Mouse (Mus musculus) retina, postnatal 1 day (tissue): ENCODE data around the gene Adgrd1.
"Not testable (repeated sequence)": the region's sequence is repeated elsewhere in the genome, so short reads cannot be mapped to it uniquely, and the experiment has no call there.

Experiments used
- DNase-seq: peaks from one replicate; pipeline ENCODE4 v3.0.0-alpha.2; 2012

The Adgrd1 gene

DNA sequence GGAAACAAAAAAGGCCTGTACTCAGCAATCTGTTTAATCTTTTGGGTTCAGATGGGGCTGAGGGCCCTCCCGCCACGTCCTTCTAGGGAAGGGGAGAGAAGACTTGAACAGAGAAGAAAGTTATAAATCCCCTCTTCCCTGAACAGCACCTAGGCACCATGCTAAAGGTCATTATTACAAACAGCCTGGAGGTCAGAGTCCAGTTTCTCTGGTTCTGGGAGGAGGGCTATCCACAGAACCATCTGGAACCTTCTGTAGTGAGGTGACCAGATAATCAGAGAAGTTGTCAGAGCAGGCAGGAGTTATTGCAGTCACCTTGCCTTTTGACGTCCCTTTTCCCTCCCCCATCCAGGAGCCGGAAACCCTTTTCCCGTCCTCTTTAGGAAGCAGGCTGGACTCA is 2.3 kb upstream of the Adgrd1 start:
- DNase-seq = no peak

DNA sequence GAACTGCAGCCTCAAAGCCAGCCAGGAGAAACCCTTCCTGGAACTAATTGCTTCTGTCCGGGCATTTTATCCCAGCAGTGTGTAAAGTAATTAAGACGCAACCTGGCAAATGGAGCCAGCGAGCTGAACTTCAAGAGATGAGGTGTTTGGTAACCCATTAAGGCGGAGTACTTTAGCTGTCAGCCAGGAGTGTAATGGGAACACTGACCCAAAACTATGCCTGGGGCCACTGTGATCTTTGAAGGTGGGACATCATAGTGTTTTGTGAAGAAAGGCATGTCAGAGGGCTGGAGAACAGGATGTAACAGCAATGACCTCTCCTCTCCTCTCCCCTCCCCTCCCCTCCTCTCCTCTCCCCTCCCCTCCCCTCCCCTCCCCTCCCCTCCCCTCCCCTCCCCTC is 7.5 kb downstream of the Adgrd1 start:
- DNase-seq = no peak

DNA sequence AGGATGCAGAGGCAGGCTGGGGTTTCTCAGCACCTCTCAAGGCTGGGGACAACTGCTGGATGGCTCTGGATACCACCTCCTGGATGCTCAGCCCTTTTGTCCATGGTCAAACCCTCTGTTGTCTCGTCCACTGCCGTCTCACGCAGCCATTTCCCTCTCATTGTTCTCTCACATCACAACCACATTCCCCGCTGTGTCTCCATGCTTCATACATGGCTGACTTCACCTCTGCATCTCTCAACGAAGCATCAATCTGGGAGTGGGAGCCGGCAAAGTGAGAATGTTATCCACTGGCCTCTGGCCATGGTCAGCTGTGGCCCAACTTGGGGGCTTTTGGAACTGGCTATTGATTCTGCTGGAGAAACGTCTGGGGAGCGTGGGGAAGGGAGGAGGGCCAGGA is 15.2 kb downstream of the Adgrd1 start:
- DNase-seq = no peak

DNA sequence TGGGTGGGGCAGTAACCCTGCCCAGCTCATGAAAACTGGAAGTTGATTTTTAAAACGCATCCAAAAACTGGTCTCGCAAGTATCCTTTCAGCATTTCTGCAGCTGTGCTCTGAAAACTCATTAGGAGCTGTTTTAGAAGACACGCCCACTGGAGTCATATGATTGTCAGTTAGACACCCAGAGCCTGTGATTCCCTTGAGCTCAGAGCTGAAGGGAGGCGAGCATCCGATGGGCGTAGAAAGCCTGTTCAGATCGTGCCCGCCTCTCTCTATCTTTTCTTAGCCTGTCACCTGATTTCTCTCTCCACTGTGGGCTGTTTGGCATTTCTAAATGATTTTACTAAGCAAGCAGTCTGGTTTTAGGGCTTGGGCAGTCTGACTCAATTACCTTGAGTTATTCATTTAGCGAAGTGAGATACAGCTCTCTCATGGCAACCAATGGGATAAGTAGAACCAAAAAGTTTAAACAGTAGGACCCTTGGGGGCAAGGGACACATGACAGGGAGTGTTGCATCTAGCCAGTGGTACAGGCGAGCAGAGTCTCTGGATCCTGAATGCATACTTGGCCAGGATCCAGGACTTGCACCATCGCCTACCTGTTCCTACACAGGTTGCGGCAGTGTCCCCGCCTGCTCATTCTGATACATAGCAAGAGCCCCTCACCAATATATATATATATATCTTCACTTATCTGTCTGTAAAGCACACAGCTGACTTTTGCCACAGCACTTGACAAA is 17.4 kb downstream of the Adgrd1 start:
- DNase-seq = no peak

- no peak for DNase-seq
Observed at GRCm38 (mm10) chr5:129116299-129116698, 19.7 kb downstream of the Adgrd1 start.

GRCm38 (mm10) chr5:129117593-129118113 is 21.1 kb downstream of the Adgrd1 start:
- no peak for DNase-seq

DNA sequence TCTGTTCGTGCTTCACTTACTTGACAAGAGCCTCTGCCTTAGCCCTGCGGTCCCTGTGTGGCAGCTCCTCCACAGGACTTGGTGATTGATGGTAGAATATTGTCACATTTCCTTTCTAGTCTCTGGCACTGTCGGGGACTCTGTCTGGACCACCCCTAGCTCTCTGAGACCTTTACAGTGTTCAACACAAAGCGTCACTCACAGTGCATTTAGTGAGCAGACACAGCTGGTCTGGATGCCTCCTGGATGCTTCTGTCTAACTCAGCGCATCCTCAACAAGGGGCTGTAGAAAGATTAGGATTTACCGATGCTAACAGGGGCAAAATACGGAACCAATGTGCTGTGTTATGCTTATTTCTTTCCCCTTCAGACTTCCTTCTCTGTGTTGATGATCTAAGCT is 22.0 kb downstream of the Adgrd1 start:
- no peak for DNase-seq

- DNase-seq = no peak
Observed at GRCm38 (mm10) chr5:129119146-129119545, 22.6 kb downstream of the Adgrd1 start.

DNA sequence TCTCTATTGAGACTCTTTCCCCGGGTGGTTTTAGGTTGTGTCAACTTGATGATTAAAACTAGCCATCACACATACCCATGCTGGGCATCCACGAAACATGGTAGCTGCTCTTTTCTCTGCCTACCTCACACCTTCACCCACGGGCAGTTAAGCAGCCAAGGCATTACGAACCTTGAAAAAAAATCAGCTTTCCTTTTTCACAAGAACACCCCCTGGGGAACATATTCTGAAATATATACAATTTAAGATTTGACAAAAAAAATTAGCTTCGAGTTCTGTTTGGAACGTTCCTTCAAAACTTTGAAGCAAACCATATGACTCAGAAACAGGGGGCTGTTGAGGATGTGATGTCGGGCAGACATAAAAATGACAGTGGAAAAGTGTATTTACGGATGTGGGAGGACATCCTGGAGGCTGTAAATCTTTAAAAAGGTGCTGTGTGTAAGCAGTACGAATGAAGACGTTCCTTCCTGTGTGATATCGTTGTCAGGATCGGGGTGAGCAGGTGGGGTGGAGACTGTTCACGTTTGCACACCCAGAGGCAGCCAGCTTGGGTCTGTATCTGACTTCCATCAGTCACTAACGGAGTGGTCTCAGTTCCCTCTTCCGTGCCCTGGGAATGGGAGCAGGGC is 25.2 kb downstream of the Adgrd1 start:
- DNase-seq = no peak

GRCm38 (mm10) chr5:129122491-129122890 is 25.9 kb downstream of the Adgrd1 start:
- no peak for DNase-seq

GRCm38 (mm10) chr5:129124070-129124828 is 27.7 kb downstream of the Adgrd1 start:
- DNase-seq = no peak

- DNase-seq = not testable (repeated sequence)
Observed at GRCm38 (mm10) chr5:129128310-129128709, 31.8 kb downstream of the Adgrd1 start.

DNA sequence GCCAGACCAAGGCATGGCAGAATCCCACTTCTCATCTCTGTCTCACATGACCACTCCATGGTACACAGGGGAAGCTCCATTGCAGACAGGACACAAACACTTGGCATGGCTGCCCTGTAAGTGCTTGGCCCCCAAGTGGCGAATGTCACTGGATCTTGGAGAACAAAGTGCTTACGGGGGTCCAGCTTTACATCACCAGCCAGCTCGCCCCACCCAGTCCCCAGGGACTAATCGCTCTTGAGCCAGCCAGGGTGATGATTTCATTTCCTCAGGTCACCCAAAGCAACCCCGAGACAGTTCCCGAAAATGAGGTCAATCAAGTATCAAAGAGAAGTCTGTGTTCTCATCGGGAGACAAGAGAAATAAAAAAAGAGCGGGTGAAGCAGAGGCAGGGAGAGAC is 33.8 kb downstream of the Adgrd1 start:
- no peak for DNase-seq

DNA sequence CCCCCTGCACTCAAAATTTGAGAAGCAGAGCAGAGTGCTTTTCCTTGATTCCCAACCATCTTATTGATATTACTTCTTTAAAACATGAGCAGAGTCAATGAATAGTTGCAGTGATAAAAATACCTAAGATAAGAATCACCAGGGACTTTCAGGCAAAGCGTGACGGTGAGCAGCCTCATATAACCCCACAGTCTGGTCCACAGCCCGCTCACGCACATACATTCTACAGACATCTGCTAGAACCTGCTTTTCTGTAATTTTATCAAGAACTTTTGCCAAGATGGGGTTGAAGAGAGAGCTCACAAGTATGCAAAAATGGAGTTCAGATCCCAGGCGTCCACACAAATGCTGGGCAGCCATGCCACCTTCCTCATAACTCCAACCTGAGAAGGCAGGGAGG is 40.9 kb downstream of the Adgrd1 start:
- DNase-seq = no peak

DNA sequence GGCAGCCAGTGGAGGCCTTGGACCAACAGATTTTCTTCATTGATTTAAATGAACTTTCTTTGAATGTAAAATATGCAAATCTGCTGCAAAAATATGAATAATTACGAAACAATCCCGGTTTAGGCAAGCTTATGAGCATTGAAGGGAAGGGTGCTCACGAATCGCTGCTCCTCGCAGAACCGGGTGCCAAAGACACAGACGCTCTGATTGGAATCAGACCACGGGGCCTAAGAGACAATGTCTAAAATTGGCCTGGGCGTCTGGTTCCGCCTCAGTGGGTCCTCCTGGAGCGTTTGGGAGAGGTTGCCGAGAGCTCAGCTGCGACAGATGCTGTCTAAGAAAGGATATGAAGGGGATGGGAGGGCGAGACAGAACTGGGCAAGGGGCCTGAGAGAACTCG is 42.0 kb downstream of the Adgrd1 start:
- no peak for DNase-seq

DNA sequence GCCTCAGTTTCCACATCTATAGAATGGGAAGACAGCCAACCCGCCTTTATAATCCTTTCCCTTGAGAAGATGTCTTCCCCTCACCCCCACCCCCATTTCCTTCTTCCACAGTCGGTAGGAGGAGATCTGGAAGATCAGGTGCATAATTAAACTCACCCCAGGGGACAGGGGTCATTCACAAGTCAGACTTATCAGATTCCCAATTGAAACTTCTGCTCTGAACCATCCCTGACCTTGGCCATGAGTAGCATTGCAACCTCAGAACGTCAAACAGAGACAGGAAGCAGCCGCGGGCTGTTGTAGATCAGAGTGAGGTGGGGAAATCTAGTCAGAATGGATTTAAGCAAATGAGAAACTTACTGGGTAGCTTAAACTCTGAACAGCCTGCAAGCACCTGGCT is 46.3 kb downstream of the Adgrd1 start:
- DNase-seq = no peak

- DNase-seq = no peak
Observed at GRCm38 (mm10) chr5:129145307-129145935, 48.9 kb downstream of the Adgrd1 start.

- no peak for DNase-seq
Observed at GRCm38 (mm10) chr5:129146892-129147509, 50.5 kb downstream of the Adgrd1 start.

- DNase-seq = no peak
Observed at GRCm38 (mm10) chr5:129148485-129148884, 51.9 kb downstream of the Adgrd1 start.

DNA sequence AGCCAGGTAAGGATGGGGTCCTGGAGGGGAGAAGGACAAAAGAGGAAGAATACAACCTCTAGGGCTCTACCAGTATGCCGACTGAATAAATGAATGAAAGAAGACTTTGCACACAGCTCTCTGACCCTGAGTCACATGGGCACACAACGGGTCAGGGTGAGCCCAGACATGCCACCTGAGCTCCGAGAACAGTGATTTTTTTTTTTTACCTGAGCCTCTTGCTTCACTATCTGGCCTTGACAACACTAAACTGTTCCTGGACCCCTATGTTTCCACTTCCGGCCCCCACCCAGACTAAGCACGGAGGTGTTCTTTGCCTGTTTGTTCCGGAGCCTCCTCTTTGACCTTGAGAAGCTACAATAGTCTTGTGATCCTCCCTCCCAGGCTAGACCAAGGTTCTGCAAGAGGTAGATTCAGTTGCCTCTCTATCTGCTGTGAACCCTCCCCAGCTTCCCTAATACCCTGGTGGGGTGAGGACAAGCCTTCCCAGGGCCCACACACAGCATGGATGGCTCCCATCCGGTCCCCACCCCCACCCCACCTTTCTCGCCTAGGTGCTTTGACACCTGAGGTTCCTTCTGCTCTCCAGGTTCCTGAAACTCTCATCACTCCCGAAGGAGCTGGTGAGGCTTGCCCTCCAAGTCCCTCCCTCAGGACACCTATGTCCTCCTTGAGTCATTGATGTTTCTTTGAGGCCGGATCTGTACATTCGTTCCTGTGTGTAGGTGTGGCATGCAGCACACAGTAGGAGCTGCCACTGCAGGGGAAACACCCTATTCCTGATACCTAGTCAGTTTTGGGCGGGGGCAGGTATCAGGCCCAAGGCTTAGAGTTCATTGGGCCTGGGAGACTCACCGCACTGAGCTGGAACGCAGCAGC is 58.7 kb downstream of the Adgrd1 start:
- DNase-seq = no peak

DNA sequence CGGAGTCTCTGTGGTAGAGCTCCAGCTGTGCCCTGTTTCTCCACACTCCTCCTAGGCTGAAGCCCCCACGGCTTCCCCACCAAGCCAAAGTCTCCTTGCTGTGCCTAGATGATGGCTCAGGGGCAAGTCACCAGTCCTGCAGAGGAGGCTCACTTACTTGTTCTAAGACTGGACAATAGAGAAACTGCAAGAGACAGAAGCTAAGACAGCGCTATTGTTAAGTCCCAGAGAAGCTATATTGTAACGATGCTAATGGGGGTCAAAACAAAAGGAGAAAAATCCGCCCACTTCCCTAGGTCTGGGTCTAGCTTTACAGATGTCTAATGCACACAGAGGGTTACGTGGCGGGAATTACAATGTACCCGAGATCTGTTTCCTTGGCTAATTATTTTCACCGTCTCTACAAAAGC is 59.4 kb downstream of the Adgrd1 start:
- peak; percentile 36 for DNase-seq
